Mouse (Mus musculus) intestine, postnatal 0 days (tissue): ENCODE data around the gene Gls2. TPM values are rescaled to one million over a fixed set of nuclear protein-coding genes. Genes with fewer than 3 reads are reported as not detected.

Source experiments
- ATAC-seq: fragments of 200-750 bp; cut with Nextera tagmentation; 2 replicates; pipeline ENCODE4 v1.8.0; 2017; ENCODE audit warnings: mild to moderate bottlenecking, moderate TSS enrichment, moderate library complexity
- H3K27ac ChIP-seq: fragments of 300-500 bp; sonication (generic); 2 replicates; pipeline ENCODE4 v1.5.1; 2014; ENCODE audit warnings: mild to moderate bottlenecking, low read depth, low read length, moderate library complexity
- H3K27me3 ChIP-seq: fragments of 300-500 bp; sonication (generic); replicated peaks from 2 replicates; pipeline ENCODE4 v1.6.1; 2014; ENCODE audit warnings: low read length, mixed read lengths; ENCODE audit not compliant: control insufficient read depth, insufficient read depth
- H3K36me3 ChIP-seq: fragments of 300-500 bp; sonication (generic); 2 replicates; pipeline ENCODE4 v1.6.1; 2014; ENCODE audit warnings: mild to moderate bottlenecking, moderate library complexity; ENCODE audit not compliant: control insufficient read depth, insufficient read depth
- H3K4me1 ChIP-seq: fragments of 300-500 bp; sonication (generic); replicated peaks from 2 replicates; pipeline ENCODE4 v1.6.1; 2014; ENCODE audit warnings: antibody characterized with exemption, low read length, mixed read lengths; ENCODE audit not compliant: control insufficient read depth, insufficient read depth
- H3K4me2 ChIP-seq: fragments of 300-500 bp; sonication (generic); replicated peaks from 2 replicates; pipeline ENCODE4 v1.6.1; 2014; ENCODE audit warnings: low read depth, mild to moderate bottlenecking, moderate library complexity
- H3K4me3 ChIP-seq: fragments of 300-500 bp; sonication (generic); 2 replicates; pipeline ENCODE4 v1.5.1; 2014; ENCODE audit warnings: low read depth, low read length
- H3K9ac ChIP-seq: fragments of 300-500 bp; sonication (generic); 2 replicates; pipeline ENCODE4 v1.6.1; 2014; ENCODE audit warnings: mild to moderate bottlenecking, low read depth, low read length
- H3K9me3 ChIP-seq: fragments of 300-500 bp; sonication (generic); 2 replicates; pipeline ENCODE4 v1.6.1; 2016; ENCODE audit warnings: mixed run types; ENCODE audit not compliant: control insufficient read depth
- CTCF ChIP-seq: sonication (generic); IDR thresholded peaks from 2 replicates; pipeline ENCODE4 v1.5.1; 2016; ENCODE audit warnings: low read depth, mild to moderate bottlenecking, control low read depth, antibody characterized with exemption, moderate library complexity
- WGBS: fragments of 180-500 bp; shearing (Covaris S2); extraction: QIAGEN DNeasy Blood & Tissue Kit; methylation state at CpG from one replicate; pipeline ENCODE4 v1.1.7; 2014; 5-methylcytosine and 5-hydroxymethylcytosine counted together
- polyA plus RNA-seq: library from polyadenylated mRNA; unstranded; fragments of >200 nt; fragmentation: Nextera tagmentation; extraction: Ambion mirVana; gene quantifications from 2 replicates; pipeline ENCODE4 v1.2.1, GENCODE M21; 2015

The Gls2 gene
- polyA plus RNA-seq, 1 experiment from 2014 or later = 0.42 TPM

- no peaks in the 10 kb centered on the region for H3K27me3 ChIP-seq
- ATAC-seq = no peak
- no peak for TF ChIP-seq CTCF
- H3K4me2 ChIP-seq = no peak overlapping the region
- WGBS = 92% methylated on average over 13 of the region's 13 CpGs
- no peaks in the 10 kb centered on the region for H3K4me1 ChIP-seq
- no peak overlapping the region for H3K27ac ChIP-seq
- H3K4me3 ChIP-seq = no peak overlapping the region
- H3K9me3 ChIP-seq = no peaks in the 10 kb centered on the region
- H3K9ac ChIP-seq = no peak overlapping the region
- peaks cover 45% of the 10 kb centered on the region for H3K36me3 ChIP-seq
These were observed 56.3 kb downstream of the Gls2 start for GRCm38 (mm10) chr10:128250565-128250964.

DNA sequence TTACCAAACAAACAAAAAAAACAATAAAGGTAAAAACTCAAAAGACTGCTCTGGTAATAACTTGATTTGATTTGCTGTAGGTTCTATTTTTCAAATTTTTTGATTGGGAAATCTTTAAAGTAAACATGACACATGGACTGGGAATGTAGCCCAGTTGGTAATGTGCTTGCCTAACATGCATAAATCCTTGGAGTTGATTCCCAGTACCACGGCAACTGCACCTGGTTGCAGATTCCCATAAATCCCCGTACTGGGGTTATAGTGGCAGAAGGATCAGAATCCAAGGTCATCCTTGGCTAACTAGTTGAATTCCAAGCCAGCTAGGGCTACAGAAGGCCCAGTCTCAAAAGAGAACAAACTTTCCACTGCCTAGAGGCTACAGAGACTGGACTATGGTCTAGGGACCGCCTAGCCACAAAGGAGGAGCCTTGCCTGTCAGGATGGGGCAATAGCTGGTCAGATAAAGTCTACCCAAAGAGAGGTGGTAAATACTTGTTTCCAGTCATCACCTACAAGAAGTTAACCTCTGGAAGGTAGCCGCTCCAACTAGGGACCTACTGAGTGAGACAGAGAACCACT is 59.5 kb downstream of the Gls2 start, which contains the start of gene Apon:
Gene Apon, plus strand, starts transcription at position 420 of the 579 bp plus-strand sequence.
- WGBS = 60% methylated on average over 4 of the region's 4 CpGs
- Histone ChIP-seq H3K4me3 (no peak within 1 kb of the TSS), H3K9ac (no peak within 1 kb of the TSS), H3K9me3 (no peaks in the 10 kb centered on the region), H3K27me3 (no peaks in the 10 kb centered on the region), H3K4me2 (no peak within 1 kb of the TSS), H3K27ac (no peak within 1 kb of the TSS), H3K4me1 (no peaks in the 10 kb centered on the region), H3K36me3 (peaks cover 31% of the 10 kb centered on the region)
- ATAC-seq = no peak
- TF ChIP-seq CTCF = no peak

- 85% methylated on average over 8 of the region's 8 CpGs for WGBS
- no peak for ATAC-seq
These were observed 61.7 kb downstream of the Gls2 start for GRCm38 (mm10) chr10:128255925-128256324.

DNA sequence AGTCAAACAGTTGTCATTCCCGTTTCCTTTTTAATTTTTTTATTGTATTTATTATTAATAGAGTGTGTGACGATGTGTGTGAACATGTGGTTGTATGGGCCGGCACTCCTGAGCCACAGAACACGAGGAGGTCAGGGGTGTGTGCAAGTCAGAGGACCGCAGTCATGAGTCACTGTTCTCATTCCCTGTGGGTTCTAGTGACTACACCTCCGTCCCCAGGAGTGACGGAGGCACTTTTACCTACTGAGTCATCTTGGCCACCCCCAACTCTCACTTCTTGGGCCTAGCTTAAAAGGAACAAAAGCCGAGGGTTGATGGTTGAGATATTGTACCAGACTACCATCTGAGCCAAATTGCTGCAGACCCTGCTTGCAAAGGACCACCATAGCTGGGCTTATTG is 62.1 kb downstream of the Gls2 start:
- Histone ChIP-seq H3K4me2 (no peak overlapping the region), H3K27me3 (no peaks in the 10 kb centered on the region), H3K4me3 (no peak overlapping the region), H3K36me3 (peaks cover 12% of the 10 kb centered on the region), H3K4me1 (no peaks in the 10 kb centered on the region), H3K9ac (no peak overlapping the region), H3K9me3 (no peaks in the 10 kb centered on the region), H3K27ac (no peak overlapping the region)
- ATAC-seq = no peak
- 82% methylated on average over 8 of the region's 8 CpGs for WGBS
- no peak for TF ChIP-seq CTCF

More at GRCm38 (mm10) chr10:128255925-128256324, 61.7 kb downstream of the Gls2 start:
- no peak overlapping the region for H3K9ac ChIP-seq
- no peaks in the 10 kb centered on the region for H3K9me3 ChIP-seq
- H3K4me2 ChIP-seq = no peak overlapping the region
- H3K27me3 ChIP-seq = no peaks in the 10 kb centered on the region
- no peak overlapping the region for H3K4me3 ChIP-seq
- no peaks in the 10 kb centered on the region for H3K4me1 ChIP-seq
- H3K27ac ChIP-seq = no peak overlapping the region
- H3K36me3 ChIP-seq = peaks cover 16% of the 10 kb centered on the region
- TF ChIP-seq CTCF = no peak

DNA sequence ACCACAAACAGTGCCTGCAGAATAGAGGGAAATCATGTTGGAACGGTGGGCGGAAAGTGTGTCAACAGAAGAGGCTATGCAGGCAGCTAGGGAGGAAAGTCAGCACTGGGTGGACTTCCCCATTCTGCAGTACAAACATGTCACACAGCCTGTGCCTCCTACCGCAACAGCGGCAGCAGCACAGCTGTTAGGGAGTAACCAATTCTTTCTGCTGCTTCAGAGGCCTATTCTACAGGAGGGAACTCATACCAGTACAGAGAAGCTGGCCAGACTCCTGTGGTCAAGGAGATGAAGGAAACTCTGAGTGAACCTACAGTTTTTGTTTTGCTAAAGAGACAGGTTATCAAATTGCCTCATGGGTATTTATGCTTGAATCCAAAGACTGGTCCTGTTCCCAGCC is 64.7 kb downstream of the Gls2 start:
- Histone ChIP-seq H3K27me3 (no peaks in the 10 kb centered on the region), H3K27ac (no peak overlapping the region), H3K9me3 (no peaks in the 10 kb centered on the region), H3K36me3 (no peaks in the 10 kb centered on the region), H3K4me1 (no peaks in the 10 kb centered on the region), H3K4me2 (no peak overlapping the region), H3K4me3 (no peak overlapping the region), H3K9ac (no peak overlapping the region)
- 67% methylated on average over 4 of the region's 4 CpGs for WGBS
- no peak for ATAC-seq
- TF ChIP-seq CTCF = no peak

Other genes starting within 250 kb of the Gls2 start
- 0.74 and 0.86 TPM in 2 replicates for gene Hsd17b6, start 186.8 kb upstream of the Gls2 start, polyA plus RNA-seq
- gene Prim1, start 179.3 kb upstream of the Gls2 start, polyA plus RNA-seq = 18.7 and 22.1 TPM in 2 replicates
- 511 and 531 TPM in 2 replicates for gene Naca, start 158.9 kb upstream of the Gls2 start, polyA plus RNA-seq
- gene Ptges3, start 135.5 kb upstream of the Gls2 start, polyA plus RNA-seq = 264 and 269 TPM in 2 replicates
- 2,460 and 2,644 TPM in 2 replicates for gene Atp5b, start 111.2 kb upstream of the Gls2 start, polyA plus RNA-seq
- gene Baz2a, start 102.9 kb upstream of the Gls2 start, polyA plus RNA-seq = 8.1 and 8.6 TPM in 2 replicates
- gene Rbms2, start 14.2 kb upstream of the Gls2 start, polyA plus RNA-seq = 11.2 and 11.7 TPM in 2 replicates
- gene Spryd4, start 17.4 kb downstream of the Gls2 start, polyA plus RNA-seq = 22.9 and 23.2 TPM in 2 replicates
- not detected in 2 replicates for gene Mip, start 31.4 kb downstream of the Gls2 start, polyA plus RNA-seq
- gene Timeless, start 37.6 kb downstream of the Gls2 start, polyA plus RNA-seq = 8.6 and 10.6 TPM in 2 replicates
- not detected in 2 replicates for gene Apon, start 59.6 kb downstream of the Gls2 start, polyA plus RNA-seq
- gene Apof, start 74.2 kb downstream of the Gls2 start, polyA plus RNA-seq = 0.12 TPM in 2 replicates
- 23.2 and 26.7 TPM in 2 replicates for gene Stat2, start 76.1 kb downstream of the Gls2 start, polyA plus RNA-seq
- gene Il23a, start 104.3 kb downstream of the Gls2 start, polyA plus RNA-seq = 0.22 and 0.46 TPM in 2 replicates
- 11.5 and 14.0 TPM in 2 replicates for gene Pan2, start 108.9 kb downstream of the Gls2 start, polyA plus RNA-seq
- gene Cnpy2, start 128.0 kb downstream of the Gls2 start, polyA plus RNA-seq = 254 and 273 TPM in 2 replicates
- gene Cs, start 143.3 kb downstream of the Gls2 start, polyA plus RNA-seq = 248 and 266 TPM in 2 replicates
- gene Coq10a, start 174.5 kb downstream of the Gls2 start, polyA plus RNA-seq = 21.1 and 22.3 TPM in 2 replicates
- gene Ankrd52, start 182.7 kb downstream of the Gls2 start, polyA plus RNA-seq = 4.0 and 4.9 TPM in 2 replicates
- gene Slc39a5, start 206.8 kb downstream of the Gls2 start, polyA plus RNA-seq = 109 and 114 TPM in 2 replicates
- 79.2 and 82.5 TPM in 2 replicates for gene Nabp2, start 217.0 kb downstream of the Gls2 start, polyA plus RNA-seq
- 29.1 and 33.1 TPM in 2 replicates for gene Rnf41, start 217.2 kb downstream of the Gls2 start, polyA plus RNA-seq